Mouse (Mus musculus) bone marrow, adult 2 months (tissue): ENCODE data around the gene Grid1. TPM values are rescaled to one million over a fixed set of nuclear protein-coding genes. Genes with fewer than 3 reads are reported as not detected.

Experiments used
- H3K27ac ChIP-seq: fragments of 200-500 bp; 2 replicates; pipeline ENCODE4 v1.5.1; 2012; ENCODE audit warnings: low read depth, mild to moderate bottlenecking, control low read depth, inconsistent platforms, low read length; ENCODE audit not compliant: control insufficient read depth, poor library complexity, insufficient read depth
- H3K4me1 ChIP-seq: fragments of 200-500 bp; 2 replicates; pipeline ENCODE4 v1.6.1; 2011; ENCODE audit warnings: low read length; ENCODE audit not compliant: control insufficient read depth, insufficient read depth
- H3K4me3 ChIP-seq: fragments of 200-500 bp; replicated peaks from 2 replicates; pipeline ENCODE3; 2011; ENCODE audit warnings: mild to moderate bottlenecking, low read depth, low read length, control low read depth; ENCODE audit not compliant: control insufficient read depth
- CTCF ChIP-seq: fragments of 200-500 bp; IDR thresholded peaks from 2 replicates; pipeline ENCODE4 v1.5.1; 2011; ENCODE audit warnings: low read length, control low read depth; ENCODE audit not compliant: control insufficient read depth, insufficient read depth
- POLR2A ChIP-seq: fragments of 200-500 bp; IDR thresholded peaks from 2 replicates; pipeline ENCODE4 v1.6.1; 2011; ENCODE audit warnings: low read depth, mild to moderate bottlenecking, control low read depth, low read length, borderline replicate concordance; ENCODE audit not compliant: control insufficient read depth
- WGBS: fragments of 180-500 bp; shearing (Covaris S2); methylation state at CpG from one replicate; pipeline ENCODE4 v1.1.7; 2018; 5-methylcytosine and 5-hydroxymethylcytosine counted together
- polyA plus RNA-seq: library from polyadenylated mRNA; stranded (reverse); fragments of >200 nt; gene quantifications from 2 replicates; pipeline ENCODE4 v1.2.4, GENCODE M21; 2011; ENCODE audit warnings: low replicate concordance; ENCODE audit not compliant: missing spikeins, insufficient read depth, insufficient read length

The Grid1 gene
- polyA plus RNA-seq = 0.35 TPM in 1 of 2 replicates, not detected in the other

- Histone ChIP-seq H3K4me3 (no peak within 1 kb of the TSS), H3K27ac (no peak within 1 kb of the TSS; the same call in 1 of the 2 replicates), H3K4me1 (no peaks in the 10 kb centered on the region)
- WGBS = 2% methylated on average over 88 of the region's 96 CpGs
- TF ChIP-seq CTCF = no peak
- TF ChIP-seq POLR2A = no peak
Observed at GRCm38 (mm10) chr14:34819919-34820652, at the start of gene Grid1. Gene Grid1 (plus strand): TSS chr14:34820108.

- TF ChIP-seq CTCF (no peak), POLR2A (no peak)
- Histone ChIP-seq H3K4me3 (no peak overlapping the region), H3K27ac (no peak overlapping the region), H3K4me1 (no peaks in the 10 kb centered on the region)
- 64% methylated on average over 6 of the region's 6 CpGs for WGBS
Observed at GRCm38 (mm10) chr14:34770467-34770866, 49.4 kb upstream of the Grid1 start.

GRCm38 (mm10) chr14:34771601-34772000 is 48.3 kb upstream of the Grid1 start:
- no peak overlapping the region for H3K4me3 ChIP-seq
- 16% methylated on average over 9 of the region's 9 CpGs for whole genome bisulfite sequencing
- no peak overlapping the region for H3K27ac ChIP-seq
- TF ChIP-seq CTCF (no peak), POLR2A (no peak)
- no peaks in the 10 kb centered on the region for H3K4me1 ChIP-seq

- H3K4me1 ChIP-seq = no peaks in the 10 kb centered on the region
- 26% methylated on average over 7 of the region's 7 CpGs for WGBS
- TF ChIP-seq CTCF = no peak
- no peak for TF ChIP-seq POLR2A
- no peak overlapping the region for H3K27ac ChIP-seq
- H3K4me3 ChIP-seq = no peak overlapping the region
Observed at GRCm38 (mm10) chr14:34772132-34772531, 47.8 kb upstream of the Grid1 start.

- Histone ChIP-seq H3K27ac (no peak overlapping the region), H3K4me1 (no peaks in the 10 kb centered on the region), H3K4me3 (no peak overlapping the region)
- TF ChIP-seq POLR2A (no peak), CTCF (no peak)
- 77% methylated on average over 3 of the region's 3 CpGs for WGBS
Observed at GRCm38 (mm10) chr14:34773681-34774080, 46.2 kb upstream of the Grid1 start.

GRCm38 (mm10) chr14:34774231-34774630 is 45.7 kb upstream of the Grid1 start:
- 81% methylated on average over 6 of the region's 6 CpGs for WGBS

GRCm38 (mm10) chr14:34776719-34777385 is 43.1 kb upstream of the Grid1 start:
- H3K4me3 ChIP-seq = no peak overlapping the region
- TF ChIP-seq CTCF = no peak
- no peak for TF ChIP-seq POLR2A
- H3K27ac ChIP-seq = no peak overlapping the region
- H3K4me1 ChIP-seq = no peaks in the 10 kb centered on the region
- 78% methylated on average over 12 of the region's 12 CpGs for WGBS

More at GRCm38 (mm10) chr14:34774231-34774630, 45.7 kb upstream of the Grid1 start:
- Histone ChIP-seq H3K4me3 (no peak overlapping the region), H3K4me1 (no peaks in the 10 kb centered on the region), H3K27ac (no peak overlapping the region)
- TF ChIP-seq CTCF = no peak
- TF ChIP-seq POLR2A = no peak

- Histone ChIP-seq H3K27ac (no peak overlapping the region), H3K4me3 (no peak overlapping the region), H3K4me1 (no peaks in the 10 kb centered on the region)
- TF ChIP-seq POLR2A = no peak
- peak; percentile 87 for TF ChIP-seq CTCF
- 17% methylated on average over 10 of the region's 10 CpGs for WGBS
Observed at GRCm38 (mm10) chr14:34777810-34778209, 42.1 kb upstream of the Grid1 start.

GRCm38 (mm10) chr14:34778760-34779159 is 41.1 kb upstream of the Grid1 start:
- WGBS = 75% methylated on average over 7 of the region's 7 CpGs
- no peak overlapping the region for H3K27ac ChIP-seq
- H3K4me1 ChIP-seq = no peaks in the 10 kb centered on the region
- no peak overlapping the region for H3K4me3 ChIP-seq
- TF ChIP-seq CTCF = no peak
- no peak for TF ChIP-seq POLR2A
